In the genomic region with DNA sequence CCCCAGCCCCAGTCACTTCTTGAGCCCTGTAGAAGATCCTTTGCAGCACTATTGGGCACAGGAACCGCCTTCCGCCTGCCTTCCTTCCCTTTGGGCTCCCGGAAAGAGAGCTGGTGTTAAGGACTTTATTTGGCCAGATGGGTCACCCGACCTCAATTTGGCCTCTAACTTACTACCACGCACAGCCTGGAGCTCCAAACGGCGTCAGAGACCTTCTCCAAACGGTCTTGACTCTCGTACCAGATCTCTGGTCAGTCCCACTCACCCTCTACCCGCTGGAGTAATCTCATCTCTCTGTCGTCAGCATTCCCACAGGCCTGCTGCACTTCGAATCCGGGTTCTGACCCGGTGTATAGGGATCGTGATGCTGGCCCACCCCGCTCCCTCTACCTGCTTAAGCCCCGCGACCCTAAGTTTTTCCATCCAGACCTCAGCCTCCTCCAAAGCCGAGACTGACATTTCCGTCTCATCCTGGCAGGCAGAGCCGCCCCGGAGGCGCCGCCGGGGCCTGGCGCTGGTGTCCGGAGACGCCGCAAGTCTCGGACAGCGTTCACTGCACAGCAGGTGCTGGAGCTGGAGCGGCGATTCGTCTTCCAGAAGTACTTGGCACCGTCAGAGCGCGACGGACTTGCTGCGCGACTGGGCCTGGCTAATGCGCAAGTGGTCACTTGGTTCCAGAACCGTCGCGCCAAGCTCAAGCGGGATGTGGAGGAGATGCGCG, we compare ENCODE assay signal across 8 mouse cellular contexts. TPM values are rescaled to one million over a fixed set of nuclear protein-coding genes. Genes with fewer than 3 reads are reported as not detected.
DNase-seq lines count a peak whose midpoint lies in the region; ATAC-seq and TF ChIP-seq lines count a peak whose summit lies in the region.

No protein-coding gene starts in this region.

- TF ChIP-seq CTCF in spleen, adult 2 months (IDR thresholded peaks at IDR 0.05; ENCODE audit: extremely low read depth, insufficient read depth, insufficient read length, insufficient replicate concordance) = no peak

- no peaks in the 10 kb centered on the region; the same call in 1 of the 2 replicates for H3K36me3 ChIP-seq in spleen, adult 2 months (ENCODE audit: control insufficient read depth, insufficient read depth, low read length)
- H3K36me3 ChIP-seq in kidney, embryonic 15.5 days = peaks cover 2% of the 10 kb centered on the region

- 0 out of 2 replicates have a peak, but pooled peaks cover 3% of the 10 kb centered on the region for H3K4me1 ChIP-seq in spleen, adult 2 months (ENCODE audit: control insufficient read depth, insufficient read depth, insufficient read length)
- peaks cover 70% of the 10 kb centered on the region for H3K4me1 ChIP-seq in kidney, embryonic 15.5 days

- ATAC-seq in kidney, embryonic 15.5 days (replicated peaks; ENCODE audit: low FRiP score) = no peak

- DNase-seq in spleen, adult 2 months (ENCODE audit: low read depth in 1 of 2, low spot score in 2 of 2) = no peak
- DNase-seq in spleen, postnatal 36 days (ENCODE audit: low spot score in 2 of 2) = no peak
- DNase-seq in heart, adult 8-10 months (ENCODE audit: low spot score) = peak; percentile 41
- peak; percentile 43 for DNase-seq in lung, postnatal 36 days
- DNase-seq in thymus, postnatal 25 days = no peak
- DNase-seq in frontal cortex, postnatal 36 days (ENCODE audit: low spot score in 2 of 2) = no peak
- no peak for DNase-seq in spleen, adult 12 weeks (ENCODE audit: low spot score)

- H3K4me3 ChIP-seq in spleen, adult 2 months (ENCODE audit: extremely low read depth, insufficient read depth, insufficient read length) = 0 out of 2 replicates have a peak overlapping the region, but pooled peaks have one; percentile 2
- peak overlapping the region; percentile 39 for H3K4me3 ChIP-seq in kidney, embryonic 15.5 days (replicated peaks)

- WGBS in spleen, adult 2 months = 25% methylated on average over 47 of the region's 47 CpGs
- WGBS in kidney, embryonic 15.5 days = 4% methylated on average over 47 of the region's 47 CpGs

- peak overlapping the region; percentile 69 for H3K4me2 ChIP-seq in kidney, embryonic 15.5 days

- TF ChIP-seq POLR2A in spleen, adult 2 months (IDR thresholded peaks at IDR 0.05; ENCODE audit: low read depth, low read length) = no peak

- H3K9ac ChIP-seq in kidney, embryonic 15.5 days = 0 out of 2 replicates have a peak overlapping the region, but pooled peaks have one; percentile 18

- no peaks in the 10 kb centered on the region for H3K9me3 ChIP-seq in kidney, embryonic 15.5 days (replicated peaks)

- H3K27ac ChIP-seq in spleen, adult 2 months (ENCODE audit: insufficient read depth, low read length) = peak overlapping the region; percentile 31; the same call in 1 of the 2 replicates
- H3K27ac ChIP-seq in kidney, embryonic 15.5 days = no peak overlapping the region

- peaks cover 12% of the 10 kb centered on the region for H3K27me3 ChIP-seq in spleen, adult 2 months (ENCODE audit: control insufficient read depth, insufficient read depth, low read length)
- peaks cover 64% of the 10 kb centered on the region for H3K27me3 ChIP-seq in kidney, embryonic 15.5 days

RNA-seq across cellular contexts. Expression of a gene that starts 1.2 kb away (rescaled TPM):
- 2.8 and 3.9 TPM in 2 replicates for polyA plus RNA-seq in spleen, adult 2 months (2012; rRNA removed)
- total RNA-seq in heart, adult 8-10 months (2022) = 1 to 10 TPM in 3 of 4 experiments, under 1 TPM in 1; 0.90 to 2.9 (median 1.3) TPM
- 7.5 and 9.6 TPM in 2 replicates for polyA plus RNA-seq in kidney, embryonic 15.5 days (2015; fragmentation: Nextera tagmentation; extraction: Ambion mirVana)

RNA-seq across cellular contexts. Expression of a gene that starts 9.7 kb away (rescaled TPM):
- 10.0 and 10.7 TPM in 2 replicates for polyA plus RNA-seq in spleen, adult 2 months (2012; rRNA removed)
- 1 to 10 TPM; 7.6 to 9.8 (median 8.5) TPM for total RNA-seq in heart, adult 8-10 months (2022)
- polyA plus RNA-seq in kidney, embryonic 15.5 days (2015; fragmentation: Nextera tagmentation; extraction: Ambion mirVana) = 36.5 and 37.8 TPM in 2 replicates

RNA-seq across cellular contexts. Expression of a gene that starts 14.0 kb away (rescaled TPM):
- 12.3 and 17.0 TPM in 2 replicates for polyA plus RNA-seq in spleen, adult 2 months (2012; rRNA removed)
- total RNA-seq in heart, adult 8-10 months (2022) = 1 to 10 TPM in 3 of 4 experiments, under 1 TPM in 1; 0.72 to 2.8 (median 1.3) TPM
- polyA plus RNA-seq in kidney, embryonic 15.5 days (2015; fragmentation: Nextera tagmentation; extraction: Ambion mirVana) = 2.7 and 3.3 TPM in 2 replicates

RNA-seq across cellular contexts. Expression of a gene that starts 14.1 kb away (rescaled TPM):
- 6.1 and 6.5 TPM in 2 replicates for polyA plus RNA-seq in spleen, adult 2 months (2012; rRNA removed)
- total RNA-seq in heart, adult 8-10 months (2022) = 1 to 10 TPM in 3 of 4 experiments, under 1 TPM in 1; 0.57 to 1.9 (median 1.2) TPM
- polyA plus RNA-seq in kidney, embryonic 15.5 days (2015; fragmentation: Nextera tagmentation; extraction: Ambion mirVana) = 2.9 and 3.0 TPM in 2 replicates

RNA-seq across cellular contexts. Expression of a gene that starts 17.3 kb away (rescaled TPM):
- 0.11 and 0.16 TPM in 2 replicates for polyA plus RNA-seq in spleen, adult 2 months (2012; rRNA removed)
- under 1 TPM in 1 of 4 experiments, not detected in 3; 0.16 TPM for total RNA-seq in heart, adult 8-10 months (2022)
- 0.69 and 3.6 TPM in 2 replicates for polyA plus RNA-seq in kidney, embryonic 15.5 days (2015; fragmentation: Nextera tagmentation; extraction: Ambion mirVana)

Comparison
In these comparisons a context has a peak if more than half of its experiments do, and no peak if none do; other contexts are left out.
1. DNase-seq: peak in heart, adult 8-10 months (single experiment) and lung, postnatal 36 days (single experiment); none in spleen, adult 2 months (0 of 2), spleen, postnatal 36 days (0 of 2), thymus, postnatal 25 days (single experiment), frontal cortex, postnatal 36 days (0 of 2) and spleen, adult 12 weeks (single experiment).